Mouse (Mus musculus) bone marrow, adult 2 months (tissue): ENCODE data around the gene Alcam.

ENCODE experiments used
- CTCF ChIP-seq: fragments of 200-500 bp; IDR thresholded peaks from 2 replicates; pipeline ENCODE4 v1.5.1; 2011; ENCODE audit warnings: low read length, control low read depth; ENCODE audit not compliant: control insufficient read depth, insufficient read depth
- POLR2A ChIP-seq: fragments of 200-500 bp; IDR thresholded peaks from 2 replicates; pipeline ENCODE4 v1.6.1; 2011; ENCODE audit warnings: low read depth, mild to moderate bottlenecking, control low read depth, low read length, borderline replicate concordance; ENCODE audit not compliant: control insufficient read depth

- TF ChIP-seq CTCF, result no peak
- TF ChIP-seq POLR2A, result no peak
These were observed 35.2 kb downstream of the Alcam start for GRCm38 (mm10) chr16:52418568-52419158.
